Comparison of ENCODE assay signal across 10 mouse cellular contexts in genomic region chr10:111636283-111636682, GRCm38 (mm10).
A peak's percentile ranks its signal among the peaks of the same experiment; 100 is the strongest.
DNase-seq lines count a peak whose midpoint lies in the region; ATAC-seq and TF ChIP-seq lines count a peak whose summit lies in the region.
"Had no signal": no experiment of that assay in that cellular context is flagged by ENCODE, and none has a peak within 500 bp of the region (broad histone marks: within the 10 kb centered on the region; RNA-seq: fewer than 3 reads in every experiment).

No protein-coding gene starts in this region.

- TF ChIP-seq POLR2A in thymus, adult 2 months (IDR thresholded peaks at IDR 0.05; ENCODE audit: control insufficient read depth, extremely low read depth, insufficient read depth, low read length, poor library complexity), result no peak

- no peak overlapping the region for H3K27ac ChIP-seq in layer of hippocampus, adult 2 months
- H3K27ac ChIP-seq in thymus, adult 2 months (ENCODE audit: control insufficient read depth, insufficient read depth, low read length), result no peak overlapping the region
- H3K27ac ChIP-seq: hindbrain, embryonic 15.5 days; limb, embryonic 10.5 days had no signal

- H3K36me3 ChIP-seq in thymus, adult 2 months (ENCODE audit: control insufficient read depth, insufficient read depth, low read length), result no peaks in the 10 kb centered on the region
- H3K36me3 ChIP-seq: hindbrain, embryonic 15.5 days; limb, embryonic 10.5 days had no signal

- ATAC-seq in inflammation-experienced regulatory T-cells, adult 6 months, result peak; percentile 67

- no peaks in the 10 kb centered on the region for H3K27me3 ChIP-seq in thymus, adult 2 months (ENCODE audit: control insufficient read depth, insufficient read depth, low read length)
- H3K27me3 ChIP-seq: hindbrain, embryonic 15.5 days had no signal

- TF ChIP-seq CTCF in layer of hippocampus, adult 2 months (conservative IDR thresholded peaks at IDR 0.05), result peak; percentile 58
- TF ChIP-seq CTCF in thymus, adult 2 months (IDR thresholded peaks at IDR 0.05; ENCODE audit: borderline replicate concordance, control insufficient read depth, extremely low read depth, insufficient read depth, low read length, poor library complexity), result peak; percentile 67; the same call in 1 of the 2 replicates

- intact Hi-C loops in left cerebral cortex, postnatal 10 days (cut with DNase I), result no loop called here

- no peak for DNase-seq in layer of hippocampus, adult 2 months (ENCODE audit: low spot score in 2 of 2)
- DNase-seq in layer of hippocampus, adult 11-12 months (ENCODE audit: low spot score), result no peak
- peak; percentile 51 for DNase-seq in ES-CJ7 (ENCODE audit: low read depth, low spot score)
- DNase-seq in thymus, adult 2 months, result peak; percentile 64
- no peak for DNase-seq in urinary bladder, postnatal 4 days (ENCODE audit: low spot score in 2 of 2)
- no peak for DNase-seq in ovary, postnatal 10 days (ENCODE audit: low spot score)
- DNase-seq in left cerebral cortex, postnatal 10 days (ENCODE audit: extremely low spot score in 1 of 2, low spot score in 2 of 2), result no peak

- no peaks in the 10 kb centered on the region for H3K4me1 ChIP-seq in thymus, adult 2 months (replicated peaks; ENCODE audit: control insufficient read depth, insufficient read depth, low read length)
- H3K4me1 ChIP-seq: hindbrain, embryonic 15.5 days; limb, embryonic 10.5 days had no signal

- 60% methylated on average over 14 of the region's 14 CpGs for WGBS in thymus, adult 2 months

- H3K4me3 ChIP-seq in layer of hippocampus, adult 2 months, result no peak overlapping the region
- no peak overlapping the region for H3K4me3 ChIP-seq in thymus, adult 2 months (ENCODE audit: control insufficient read depth, insufficient read depth, low read length)
- H3K4me3 ChIP-seq: hindbrain, embryonic 15.5 days; limb, embryonic 10.5 days had no signal

Comparison
In these comparisons a context has a peak if more than half of its experiments do, and no peak if none do; other contexts are left out.
1. DNase-seq: peak in ES-CJ7 (single experiment) and thymus, adult 2 months (single experiment); none in layer of hippocampus, adult 2 months (0 of 2), layer of hippocampus, adult 11-12 months (single experiment), urinary bladder, postnatal 4 days (0 of 2), ovary, postnatal 10 days (single experiment) and left cerebral cortex, postnatal 10 days (0 of 2).